Mouse (Mus musculus): ENCODE results near the gene Krtdap. TPM values are rescaled to one million over a fixed set of nuclear protein-coding genes. Genes with fewer than 3 reads are reported as not detected.
"Not testable (repeated sequence)": the region's sequence is repeated elsewhere in the genome, so short reads cannot be mapped to it uniquely, and the experiment has no call there.

Krtdap gene
- total RNA-seq, 2 experiments from 2014 or later, result 1.9 to 3.1 TPM

DNA sequence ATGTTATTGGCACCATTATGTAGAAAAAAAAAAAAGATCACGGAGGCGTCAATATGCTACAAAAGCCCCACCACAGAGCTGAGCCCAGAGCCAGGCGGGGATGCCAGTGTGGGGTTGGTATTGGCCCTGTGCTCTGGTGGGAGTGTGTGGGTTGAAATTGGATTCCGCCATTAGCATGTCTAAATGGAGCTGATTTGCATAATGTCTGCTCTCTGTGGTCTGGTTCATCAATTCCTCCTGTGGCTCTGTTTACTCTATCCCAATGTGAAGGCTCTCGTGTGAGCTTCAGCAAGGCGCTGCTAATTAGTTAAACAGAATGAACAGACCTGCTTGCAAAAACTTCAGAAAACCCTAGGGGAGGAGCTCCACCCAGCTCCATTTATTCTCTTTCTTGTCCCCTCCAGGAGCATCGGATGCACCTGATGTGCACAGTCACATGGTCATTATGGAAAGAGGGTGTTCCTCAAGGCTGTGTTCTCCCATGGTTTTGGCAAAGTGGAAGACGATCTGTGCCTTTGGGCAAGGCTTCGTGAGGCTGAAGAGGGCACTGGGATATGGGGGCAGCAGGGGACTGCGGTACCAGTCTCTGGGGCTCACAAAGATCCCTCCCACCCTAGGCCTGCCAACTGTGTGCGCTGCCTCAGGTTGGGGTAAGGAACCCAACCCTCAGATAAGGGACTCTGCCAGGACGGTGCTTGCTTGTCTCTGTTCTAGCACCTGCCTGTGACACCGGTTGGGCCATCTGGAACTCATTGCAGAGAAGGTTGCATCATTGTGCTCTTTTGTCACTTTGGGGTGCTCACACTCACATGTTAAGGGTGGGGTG lies 1.8 kb upstream of the Krtdap start:
- DNase-seq (ENCODE audit: low spot score in 2 of 2), result no peak

DNA sequence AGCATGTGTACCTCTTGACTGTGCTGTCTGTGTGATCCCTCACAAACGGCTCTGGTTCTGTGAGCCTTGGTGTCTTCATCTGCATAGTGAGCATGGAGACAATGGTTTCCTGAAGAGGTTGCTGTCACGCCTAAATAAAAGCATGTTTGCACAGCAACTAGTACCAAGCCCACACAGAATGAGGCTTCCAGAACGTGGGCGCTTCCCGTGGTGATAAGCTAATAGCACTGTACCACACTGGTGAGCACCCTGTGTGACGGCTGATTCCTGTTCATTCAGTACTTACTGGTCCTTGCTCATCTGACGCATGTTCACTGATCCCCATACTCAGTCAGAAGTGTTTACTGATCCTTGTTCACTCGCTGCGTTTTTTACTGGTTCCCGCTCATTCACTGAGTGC lies 2.4 kb downstream of the Krtdap start:
- DNase-seq (ENCODE audit: low spot score in 2 of 2), result no peak

- no peak for DNase-seq (ENCODE audit: low spot score in 2 of 2)
Observed at GRCm38 (mm10) chr7:30791921-30792320, 4.2 kb downstream of the Krtdap start.

DNA sequence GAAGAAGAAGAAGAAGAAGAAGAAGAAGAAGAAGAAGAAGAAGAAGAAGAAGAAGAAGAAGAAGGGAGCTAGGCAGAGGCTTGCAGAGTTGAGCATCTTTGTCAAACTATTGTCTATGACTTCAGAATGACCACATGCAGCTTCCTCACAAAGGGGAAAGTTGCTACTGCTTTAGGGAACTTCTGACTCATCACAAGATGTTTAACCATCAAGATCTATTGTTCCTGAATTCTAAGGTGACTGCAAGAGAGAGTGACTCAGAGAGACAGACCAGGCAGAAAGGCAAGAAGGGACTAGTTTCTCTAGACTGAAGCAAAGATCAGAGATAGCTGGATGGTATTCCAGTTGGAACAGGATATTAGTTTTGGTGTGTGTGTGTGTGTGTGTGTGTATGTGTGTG lies 7.2 kb downstream of the Krtdap start:
- no peak for DNase-seq (ENCODE audit: low spot score in 2 of 2)

DNA sequence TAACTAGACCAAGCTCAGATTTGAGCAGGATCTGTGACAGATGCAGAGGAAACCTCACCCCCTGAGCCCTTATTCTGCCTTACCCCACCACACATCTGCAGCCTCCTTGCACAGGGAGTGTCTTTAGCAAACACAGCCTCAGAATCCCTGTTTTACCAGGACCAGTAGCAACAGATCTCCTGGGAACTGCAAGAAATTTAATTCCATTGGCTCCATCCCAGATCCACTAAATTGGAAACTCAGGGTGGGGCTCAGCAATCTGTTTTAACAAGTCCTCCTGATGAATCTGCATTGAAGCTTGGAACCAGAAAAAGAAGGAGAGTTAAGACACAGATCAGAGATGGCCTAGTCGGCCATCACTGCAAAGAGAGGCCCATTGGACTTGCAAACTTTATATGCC lies 9.1 kb downstream of the Krtdap start:
- no peak for DNase-seq (ENCODE audit: low spot score in 2 of 2)

GRCm38 (mm10) chr7:30800653-30801052 lies 13.0 kb downstream of the Krtdap start:
- DNase-seq (ENCODE audit: low spot score in 2 of 2), result no peak

GRCm38 (mm10) chr7:30803256-30803655 lies 15.6 kb downstream of the Krtdap start:
- no peak for DNase-seq (ENCODE audit: low spot score in 2 of 2)

- no peak for DNase-seq (ENCODE audit: low spot score in 2 of 2)
Observed at GRCm38 (mm10) chr7:30804026-30804715, 16.5 kb downstream of the Krtdap start.

GRCm38 (mm10) chr7:30805924-30806323 lies 18.2 kb downstream of the Krtdap start:
- peak; percentile 19 to 36 for DNase-seq (ENCODE audit: low spot score in 2 of 2)

- no peak for DNase-seq (ENCODE audit: low spot score in 2 of 2)
Observed at GRCm38 (mm10) chr7:30810319-30810718, 22.6 kb downstream of the Krtdap start.

DNA sequence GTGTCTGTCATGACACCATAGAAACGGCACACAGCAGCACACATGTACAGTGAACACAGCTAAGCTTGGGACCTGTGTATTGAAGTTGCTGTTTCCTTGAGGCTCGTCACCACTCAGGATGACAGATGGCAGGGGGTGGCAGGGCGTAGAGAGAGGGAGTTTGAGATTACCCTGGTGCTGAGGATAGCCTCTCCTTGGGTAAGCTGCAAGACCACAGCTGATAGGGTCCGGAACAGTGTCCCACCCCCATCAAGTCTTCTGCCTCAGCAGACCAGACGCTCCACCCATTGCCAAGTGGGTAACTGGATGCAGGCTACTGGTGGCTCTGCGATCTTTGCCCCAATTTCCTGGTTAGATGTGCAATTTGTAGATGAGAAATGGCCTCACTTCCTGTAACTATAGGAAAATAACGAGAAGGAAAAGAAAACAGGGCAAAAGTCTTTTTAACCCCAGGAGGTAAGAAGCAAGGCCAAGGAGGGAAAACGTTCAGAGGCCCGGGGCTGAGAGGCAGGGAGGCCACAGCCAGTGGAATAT lies 24.1 kb downstream of the Krtdap start:
- DNase-seq (ENCODE audit: low spot score in 2 of 2), result no peak

GRCm38 (mm10) chr7:30812291-30812807 lies 24.7 kb downstream of the Krtdap start:
- DNase-seq (ENCODE audit: low spot score in 2 of 2), result no peak

DNA sequence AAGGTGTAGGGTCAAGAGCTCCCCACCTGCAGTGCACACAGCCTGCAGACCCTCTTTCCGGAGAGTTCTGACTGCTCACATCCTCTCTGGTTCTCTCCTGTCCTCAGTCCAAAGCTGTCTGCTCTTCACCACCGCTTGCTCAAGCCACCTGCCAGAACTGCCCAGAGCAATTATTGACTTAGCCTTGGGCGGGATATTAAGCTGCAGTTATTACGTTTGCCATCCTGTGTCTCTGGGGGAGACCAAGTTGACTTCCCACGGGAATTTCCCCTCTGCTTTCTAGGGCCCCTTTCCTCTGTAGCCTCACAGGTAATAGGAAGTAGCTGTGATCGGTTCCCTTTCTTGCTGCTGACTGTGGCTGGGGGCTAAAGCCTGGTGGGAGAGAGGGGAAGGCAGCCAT lies 32.4 kb downstream of the Krtdap start:
- no peak for DNase-seq (ENCODE audit: low spot score in 2 of 2)

GRCm38 (mm10) chr7:30820854-30821445 lies 33.3 kb downstream of the Krtdap start:
- DNase-seq (ENCODE audit: low spot score in 2 of 2), result no peak

GRCm38 (mm10) chr7:30821532-30821931 lies 33.8 kb downstream of the Krtdap start:
- DNase-seq (ENCODE audit: low spot score in 2 of 2), result no peak

GRCm38 (mm10) chr7:30823675-30824074 lies 36.0 kb downstream of the Krtdap start, which contains the start of gene Ffar2:
Gene Ffar2, minus strand, starts transcription at chr7:30823775.
- no peak for DNase-seq (ENCODE audit: low spot score in 2 of 2)

DNA sequence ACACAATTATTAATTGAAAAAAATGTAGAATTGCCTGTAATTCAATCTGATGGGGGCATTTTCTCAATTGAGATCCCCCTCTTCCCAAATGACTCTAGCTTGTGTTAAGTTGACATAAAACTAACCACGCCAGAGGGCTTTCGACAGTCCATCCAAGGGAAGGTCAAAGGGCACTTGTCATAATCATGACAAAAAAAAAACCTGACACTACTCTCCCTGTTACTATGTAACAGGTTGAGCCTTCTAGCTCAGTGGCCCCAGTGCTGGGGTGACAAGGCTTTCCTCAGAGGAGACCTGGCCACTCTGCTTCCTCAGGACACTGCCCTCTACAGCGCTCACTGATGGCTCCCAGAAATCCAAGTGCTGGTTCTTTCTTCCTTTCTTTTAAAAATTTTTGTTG lies 36.6 kb downstream of the Krtdap start:
- DNase-seq (ENCODE audit: low spot score in 2 of 2), result no peak

DNA sequence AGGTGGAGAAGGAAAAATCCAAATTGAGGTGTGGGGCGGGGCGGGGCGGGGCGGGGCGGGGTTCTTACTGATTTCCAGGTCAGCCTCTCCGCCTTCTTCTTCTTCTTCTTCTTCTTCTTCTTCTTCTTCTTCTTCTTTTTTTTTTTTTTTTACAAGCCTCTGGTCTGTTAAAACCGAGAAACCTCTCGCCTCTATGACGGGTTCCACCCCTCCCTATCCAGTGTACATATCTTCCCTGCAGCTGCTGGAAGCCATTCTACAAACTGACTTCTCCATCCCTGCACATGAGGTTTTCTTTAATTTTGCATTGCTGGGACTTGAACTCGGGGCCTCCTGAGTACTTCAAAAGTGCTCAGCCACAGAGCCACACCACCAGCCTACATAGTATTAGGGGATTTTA lies 39.0 kb downstream of the Krtdap start:
- no peak for DNase-seq (ENCODE audit: low spot score in 2 of 2)

DNA sequence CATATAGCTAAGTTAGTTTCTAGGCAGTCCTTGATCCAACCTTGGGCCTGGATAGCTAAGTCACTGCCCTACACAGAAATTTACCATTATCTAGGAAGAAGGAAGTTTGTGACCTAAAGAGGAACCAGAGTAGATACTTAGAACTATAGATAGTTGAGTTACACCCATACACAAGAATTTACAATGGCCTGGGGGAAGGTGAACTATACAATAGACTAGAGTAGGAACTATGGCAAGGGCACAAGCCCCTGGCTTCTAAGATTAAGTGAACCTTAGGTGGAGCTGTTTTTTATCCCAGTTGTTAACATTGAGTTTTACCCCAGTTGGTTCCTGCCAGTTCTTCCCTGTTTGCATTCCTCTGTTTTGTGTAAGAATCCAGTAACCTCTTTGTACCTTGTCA lies 41.2 kb downstream of the Krtdap start:
- DNase-seq (ENCODE audit: low spot score in 2 of 2), result not testable (repeated sequence)

DNA sequence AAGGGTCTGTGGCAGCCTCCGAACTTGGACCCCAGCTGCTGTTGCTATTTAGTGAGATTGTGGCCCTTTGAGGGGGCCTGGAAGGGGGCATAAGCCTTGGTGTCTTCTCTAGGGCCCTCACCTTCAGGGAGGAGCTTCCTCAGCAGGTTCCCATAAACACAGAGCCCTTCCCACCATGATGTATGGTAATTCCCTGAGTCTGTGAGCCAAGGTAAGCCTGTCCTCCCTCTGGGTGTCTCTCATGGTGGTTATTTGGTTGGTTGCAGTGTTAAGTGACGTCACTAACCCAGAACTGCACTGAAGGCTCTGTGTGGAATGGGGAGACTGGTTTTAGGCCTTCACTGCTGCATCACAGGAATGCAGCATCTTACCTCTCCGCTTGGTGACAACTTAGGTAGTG lies 41.7 kb downstream of the Krtdap start:
- DNase-seq (ENCODE audit: low spot score in 2 of 2), result no peak

- no peak for DNase-seq (ENCODE audit: low spot score in 2 of 2)
Observed at GRCm38 (mm10) chr7:30832261-30832660, 44.6 kb downstream of the Krtdap start.

DNA sequence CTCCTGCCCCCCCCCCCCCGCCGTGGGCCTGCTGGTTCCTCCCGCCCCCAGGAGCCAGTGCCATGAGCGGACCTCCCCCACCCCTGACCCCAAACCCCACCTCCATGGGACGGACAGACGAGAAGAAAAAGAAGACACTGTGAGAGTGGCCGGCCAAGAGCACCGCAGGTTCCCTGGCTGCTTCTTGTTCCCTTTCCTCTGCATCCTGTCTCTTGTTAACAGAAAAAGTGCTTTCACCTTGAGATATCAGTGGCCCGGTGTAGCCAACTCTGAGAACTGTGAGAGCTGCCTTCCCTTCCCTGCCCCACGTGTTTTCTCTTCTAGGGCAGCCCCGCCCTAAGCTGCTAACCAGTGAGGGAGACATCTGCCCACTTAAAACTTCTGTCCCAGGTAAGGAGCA lies 45.0 kb downstream of the Krtdap start:
- not testable (repeated sequence) for DNase-seq (ENCODE audit: low spot score in 2 of 2)
